Mouse (Mus musculus): ENCODE measurements at regions not wholly inside any gene's neighbourhood (a gene's known extent, or its start where the extent isn't known, plus 50 kb on each side); places are given as distances from the start of the nearest gene placed in this dataset.
"Not testable (repeated sequence)": the region's sequence is repeated elsewhere in the genome, so short reads cannot be mapped to it uniquely, and the experiment has no call there.

- DNase-seq (ENCODE audit: low spot score), result peak; percentile 65
These were observed 111.9 kb downstream of the Tomm20 start for GRCm38 (mm10) chr8:126833471-126834453.

DNA sequence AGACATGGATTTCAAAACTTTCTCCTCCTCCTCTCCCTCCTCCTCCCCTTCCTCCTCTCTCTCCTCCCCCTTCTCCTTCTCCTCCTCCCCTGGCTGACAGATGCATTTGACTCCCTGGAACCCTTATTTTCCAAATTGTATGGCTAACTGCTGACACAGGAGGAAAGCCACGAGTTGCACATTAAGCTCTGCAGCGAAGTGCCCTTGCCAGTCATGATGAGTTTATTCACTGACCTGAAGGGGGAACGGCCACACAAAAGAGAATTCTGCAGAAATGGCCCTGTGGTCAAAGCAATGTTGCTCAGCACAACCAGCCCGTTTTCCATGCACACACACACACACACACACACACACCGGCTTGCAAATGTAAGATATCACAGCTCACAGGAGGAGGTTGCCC lies 112.6 kb downstream of the Tomm20 start:
- no peak for DNase-seq (ENCODE audit: low spot score)

DNA sequence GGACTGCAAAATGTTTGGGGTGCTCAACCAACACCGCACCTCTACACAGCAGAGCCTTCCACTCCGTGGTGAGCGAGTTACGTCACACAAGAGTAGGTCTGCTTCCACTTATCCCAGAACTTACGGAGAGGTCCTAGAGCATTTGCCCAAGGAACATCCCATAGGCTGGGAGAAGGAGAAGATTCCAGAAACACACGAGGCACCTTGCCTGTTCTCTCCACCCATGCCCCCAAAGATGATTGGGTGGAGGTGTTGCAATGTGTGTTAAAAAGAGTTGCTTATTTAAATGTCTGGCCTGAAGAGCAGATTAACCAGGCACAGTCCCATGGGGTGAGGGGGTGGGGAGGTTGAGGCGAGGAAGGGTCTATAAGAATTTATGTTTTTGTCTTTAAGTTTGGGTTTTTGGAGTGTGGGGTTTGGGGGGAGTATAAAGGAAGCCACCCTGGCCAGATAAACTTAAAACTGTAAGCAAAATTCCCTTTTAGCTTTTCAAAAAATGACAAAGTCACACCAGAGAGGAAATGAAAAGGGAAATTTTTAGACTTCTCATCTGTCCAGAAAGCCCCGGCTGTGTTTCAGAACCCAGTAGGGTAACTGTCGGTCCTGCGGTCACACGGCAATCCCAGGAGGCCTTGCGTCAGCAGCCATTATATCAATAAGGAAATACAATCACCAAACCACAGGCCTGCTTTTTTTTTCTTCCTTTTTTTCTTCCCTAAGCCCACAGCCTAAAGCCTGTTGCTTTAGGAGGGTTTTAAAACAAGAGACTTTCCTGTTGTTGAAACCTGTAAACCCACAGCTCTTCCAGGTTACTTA lies 113.3 kb downstream of the Tomm20 start:
- no peak for DNase-seq (ENCODE audit: low spot score)

GRCm38 (mm10) chr8:126831312-126832162 lies 114.1 kb downstream of the Tomm20 start:
- no peak for DNase-seq (ENCODE audit: low spot score)

DNA sequence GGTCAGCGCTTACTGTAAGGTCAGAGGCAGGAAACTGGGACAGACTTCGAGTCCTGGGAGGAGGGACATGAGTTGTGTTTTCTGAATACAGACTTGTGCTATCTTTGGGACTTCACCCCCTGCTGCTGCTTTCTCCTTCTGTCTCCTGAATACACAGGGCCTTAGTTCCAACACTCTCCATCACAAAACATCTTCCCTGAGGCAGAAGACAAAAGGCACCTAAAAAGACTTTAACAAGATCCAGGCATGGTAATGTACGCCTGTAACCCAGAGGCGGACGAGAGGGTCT lies 115.5 kb downstream of the Tomm20 start:
- DNase-seq (ENCODE audit: low spot score), result no peak

DNA sequence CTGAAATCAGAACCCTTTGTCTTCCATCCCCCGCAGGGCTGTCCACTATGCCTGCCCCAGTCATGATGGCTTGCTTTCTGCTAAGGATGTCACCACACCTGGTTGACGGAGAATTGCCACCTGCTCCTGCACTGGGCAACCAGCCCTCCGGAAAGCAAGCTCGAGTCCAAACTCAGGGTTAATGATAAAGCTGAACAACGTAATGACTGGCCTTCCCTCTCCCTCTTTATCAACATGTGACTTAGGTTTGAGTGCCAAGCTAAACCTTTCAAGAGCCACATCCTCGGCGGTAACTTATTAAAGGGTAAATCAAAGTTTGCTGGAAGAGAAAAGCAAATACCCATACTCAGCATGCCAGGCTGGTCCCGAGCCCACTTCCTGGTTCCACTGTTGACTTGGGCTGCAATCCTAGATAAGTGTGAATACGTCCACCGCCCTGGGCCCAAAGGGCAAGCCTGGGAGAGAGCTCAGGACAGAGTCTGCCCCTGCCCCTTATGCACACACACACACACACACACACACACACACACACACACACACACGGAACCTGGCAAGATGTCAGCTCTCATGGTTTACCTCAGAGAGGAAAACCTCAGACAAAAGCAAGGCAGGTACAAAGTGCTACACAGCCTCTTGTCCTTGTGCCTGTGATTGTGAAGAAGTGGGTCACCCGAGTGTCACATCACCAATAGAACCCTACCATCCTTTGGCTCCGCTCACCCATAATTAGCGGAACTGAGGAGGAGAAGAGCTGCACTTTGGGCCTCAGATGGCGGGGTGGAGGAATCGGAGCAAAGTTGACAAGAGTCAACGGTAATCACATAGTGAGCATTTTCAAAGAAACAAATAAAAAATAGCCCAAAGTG lies 116.0 kb downstream of the Tomm20 start:
- peak; percentile 75 for DNase-seq (ENCODE audit: low spot score)

DNA sequence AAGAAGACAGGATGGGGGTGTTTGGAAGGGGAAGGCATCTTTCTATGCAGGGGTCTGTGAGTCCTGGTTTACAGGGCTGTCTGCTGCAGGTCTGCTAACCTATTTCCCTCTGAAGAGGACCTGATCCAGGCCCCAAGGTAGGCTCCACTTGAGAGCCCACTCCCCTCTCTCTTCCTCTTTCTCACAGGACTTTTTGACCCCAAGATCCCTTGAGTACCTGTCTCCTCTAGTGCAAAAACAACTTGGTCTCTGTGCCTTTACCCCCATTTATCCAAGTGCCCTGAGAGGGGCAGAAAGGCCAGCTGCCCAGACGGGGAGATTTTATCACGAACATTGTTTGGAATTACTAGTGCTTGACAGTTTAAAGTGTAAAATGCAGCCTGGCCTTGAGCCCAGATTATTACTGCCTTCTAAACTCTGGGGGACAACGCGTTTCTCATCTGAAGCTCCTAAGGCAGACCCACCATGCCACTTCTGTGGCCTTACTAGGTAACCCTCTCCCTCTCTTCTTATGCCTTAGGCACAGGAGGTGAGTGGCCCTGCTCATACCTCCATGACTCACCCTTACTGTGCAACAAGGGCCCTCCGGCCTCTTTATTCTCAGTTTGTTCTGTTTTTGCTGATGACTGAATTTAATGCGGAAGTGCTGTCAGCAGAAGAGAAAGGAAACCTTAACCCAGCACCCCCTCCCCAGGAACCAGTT lies 117.8 kb downstream of the Tomm20 start:
- DNase-seq (ENCODE audit: low spot score), result peak; percentile 45

GRCm38 (mm10) chr8:126826328-126827285 lies 119.0 kb downstream of the Tomm20 start:
- peak; percentile 96 for DNase-seq (ENCODE audit: low spot score)

GRCm38 (mm10) chr8:126825877-126826276 lies 119.8 kb downstream of the Tomm20 start:
- DNase-seq (ENCODE audit: low spot score), result peak; percentile 79

DNA sequence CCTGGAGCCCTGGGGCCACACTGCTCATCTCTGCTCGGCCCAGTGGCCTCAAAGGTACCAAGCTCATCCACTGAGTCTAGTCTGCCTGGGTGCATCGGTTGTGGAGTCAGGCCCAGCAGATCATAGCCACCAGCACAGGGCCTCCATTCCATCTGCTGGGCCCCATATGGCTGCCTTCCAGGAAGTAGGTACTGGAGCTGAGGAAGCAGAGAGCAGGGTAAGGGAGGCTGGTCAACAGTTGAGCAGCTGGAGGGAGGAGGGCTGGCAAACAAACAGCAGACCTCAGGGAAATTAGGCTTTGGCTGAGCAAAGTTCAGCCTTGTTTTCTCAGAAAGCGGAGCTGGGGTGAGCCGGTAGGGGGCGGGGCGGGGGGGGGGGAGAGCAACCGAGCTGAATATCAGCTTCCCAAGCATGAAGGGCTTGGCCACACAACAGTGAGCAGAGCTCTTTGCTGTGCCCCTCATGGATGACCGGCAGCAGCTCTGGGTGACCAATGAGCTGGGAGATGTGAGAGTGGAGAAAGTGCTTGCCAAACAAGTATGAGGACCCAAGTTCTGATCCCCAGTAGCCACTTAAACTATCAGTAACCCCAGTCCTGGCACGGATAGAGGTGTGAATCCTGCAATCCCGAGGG lies 121.0 kb downstream of the Tomm20 start:
- DNase-seq (ENCODE audit: low spot score), result peak; percentile 92

GRCm38 (mm10) chr8:126822269-126822668 lies 123.4 kb downstream of the Tomm20 start:
- no peak for DNase-seq (ENCODE audit: low spot score)

- DNase-seq (ENCODE audit: low spot score), result no peak
These were observed 124.4 kb downstream of the Tomm20 start for GRCm38 (mm10) chr8:126821279-126821678.

- no peak for DNase-seq (ENCODE audit: low spot score)
These were observed 125.1 kb downstream of the Tomm20 start for GRCm38 (mm10) chr8:126820502-126820901.

- DNase-seq (ENCODE audit: low spot score), result no peak
These were observed 126.4 kb downstream of the Tomm20 start for GRCm38 (mm10) chr8:126819261-126819660.

- DNase-seq (ENCODE audit: low spot score), result no peak
These were observed 129.5 kb downstream of the Tomm20 start for GRCm38 (mm10) chr8:126816155-126816554.

DNA sequence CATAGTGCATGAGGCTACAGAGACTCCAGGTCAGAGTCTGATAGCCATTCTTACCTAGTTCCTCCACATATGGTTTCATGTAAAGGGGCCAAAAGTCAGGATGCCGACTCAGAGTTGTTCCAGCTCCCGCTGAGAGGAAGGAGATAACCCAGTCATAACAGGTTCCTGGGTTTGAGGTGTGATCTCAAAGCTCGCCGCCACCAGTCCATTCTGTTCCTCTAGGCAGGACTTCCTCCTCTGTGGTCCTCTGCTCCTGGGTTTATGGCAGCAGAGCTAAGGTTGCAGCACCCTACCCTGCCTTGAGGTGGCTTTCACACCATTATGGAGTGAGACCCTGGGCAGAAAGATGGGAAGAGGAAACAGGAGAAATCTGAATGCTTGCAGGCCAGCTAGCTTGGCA lies 131.2 kb downstream of the Tomm20 start:
- no peak for DNase-seq (ENCODE audit: low spot score)

GRCm38 (mm10) chr8:126813621-126814020 lies 132.0 kb downstream of the Tomm20 start:
- DNase-seq (ENCODE audit: low spot score), result no peak

GRCm38 (mm10) chr8:126812777-126813176 lies 132.9 kb downstream of the Tomm20 start:
- no peak for DNase-seq (ENCODE audit: low spot score)

- DNase-seq (ENCODE audit: low spot score), result not testable (repeated sequence)
These were observed 134.3 kb downstream of the Tomm20 start for GRCm38 (mm10) chr8:126811358-126811757.

Data from yolk sac, embryonic 10.5 days (tissue).